Mouse (Mus musculus): ENCODE data around the gene Mrnip.

Gene Mrnip

GRCm38 (mm10) chr11:50234606-50235005, 60.4 kb downstream of the Mrnip start:
- in situ Hi-C loops (cut with MboI; ENCODE audit: low pct_unique_long_range_greater_than_20kb in 1 of 2, low sequenced_read_pairs in 2 of 2, unreplicated experiment in 1 of 2): no loop called here

DNA sequence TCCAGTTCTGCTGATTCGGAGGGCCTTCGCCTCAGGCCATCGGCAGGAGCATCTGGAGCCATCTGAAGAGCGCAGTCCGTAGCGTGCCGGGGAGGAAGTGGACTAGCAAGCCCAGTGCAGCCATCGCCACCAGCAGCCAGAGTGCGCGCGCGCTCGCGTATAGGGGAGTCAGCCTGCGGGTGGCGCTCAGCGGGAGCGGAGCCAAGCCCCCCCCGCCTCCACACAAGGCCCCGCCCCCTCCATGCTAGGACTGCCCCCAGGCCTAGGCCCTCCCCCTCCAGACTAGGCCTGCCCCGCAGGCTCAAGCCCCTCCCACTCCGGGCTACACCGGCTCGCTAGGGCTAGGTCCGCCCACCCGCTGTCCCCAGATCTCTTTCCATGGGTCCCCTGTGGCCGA, 62.3 kb downstream of the Mrnip start:
- in situ Hi-C loops (cut with MboI; ENCODE audit: low pct_unique_long_range_greater_than_20kb in 1 of 2, low sequenced_read_pairs in 2 of 2, unreplicated experiment in 1 of 2): no loop called here

GRCm38 (mm10) chr11:50236937-50237835, 62.9 kb downstream of the Mrnip start:
- in situ Hi-C loops (cut with MboI; ENCODE audit: low pct_unique_long_range_greater_than_20kb in 1 of 2, low sequenced_read_pairs in 2 of 2, unreplicated experiment in 1 of 2): no loop called here

DNA sequence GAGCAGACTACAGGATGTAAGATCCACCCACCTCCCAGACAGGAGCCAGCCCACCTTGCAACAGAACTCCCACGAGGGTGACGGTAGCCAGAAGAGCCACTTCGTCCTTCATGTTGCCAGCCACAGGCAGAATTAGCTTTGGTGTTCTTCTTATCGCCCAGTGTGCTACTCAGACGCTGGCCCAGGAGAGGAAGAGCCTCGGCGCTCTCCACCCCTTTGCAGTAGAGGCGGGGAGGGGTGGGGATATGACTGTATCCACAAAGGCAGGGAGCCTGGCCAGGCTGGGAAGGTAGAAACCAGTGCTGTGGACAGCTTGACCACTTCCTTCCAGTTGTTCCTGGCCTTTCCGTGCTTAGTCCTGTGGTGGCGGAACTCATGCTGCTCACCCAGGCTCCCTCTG, 64.1 kb downstream of the Mrnip start, which contains the start of gene Ltc4s:
Ltc4s (minus strand) TSS at position 293 of the 400 bp plus-strand sequence.
- in situ Hi-C loops (cut with MboI; ENCODE audit: low pct_unique_long_range_greater_than_20kb in 1 of 2, low sequenced_read_pairs in 2 of 2, unreplicated experiment in 1 of 2): no loop called here

GRCm38 (mm10) chr11:50238821-50239791, 64.9 kb downstream of the Mrnip start:
- in situ Hi-C loops (cut with MboI; ENCODE audit: low pct_unique_long_range_greater_than_20kb in 1 of 2, low sequenced_read_pairs in 2 of 2, unreplicated experiment in 1 of 2): no loop called here

DNA sequence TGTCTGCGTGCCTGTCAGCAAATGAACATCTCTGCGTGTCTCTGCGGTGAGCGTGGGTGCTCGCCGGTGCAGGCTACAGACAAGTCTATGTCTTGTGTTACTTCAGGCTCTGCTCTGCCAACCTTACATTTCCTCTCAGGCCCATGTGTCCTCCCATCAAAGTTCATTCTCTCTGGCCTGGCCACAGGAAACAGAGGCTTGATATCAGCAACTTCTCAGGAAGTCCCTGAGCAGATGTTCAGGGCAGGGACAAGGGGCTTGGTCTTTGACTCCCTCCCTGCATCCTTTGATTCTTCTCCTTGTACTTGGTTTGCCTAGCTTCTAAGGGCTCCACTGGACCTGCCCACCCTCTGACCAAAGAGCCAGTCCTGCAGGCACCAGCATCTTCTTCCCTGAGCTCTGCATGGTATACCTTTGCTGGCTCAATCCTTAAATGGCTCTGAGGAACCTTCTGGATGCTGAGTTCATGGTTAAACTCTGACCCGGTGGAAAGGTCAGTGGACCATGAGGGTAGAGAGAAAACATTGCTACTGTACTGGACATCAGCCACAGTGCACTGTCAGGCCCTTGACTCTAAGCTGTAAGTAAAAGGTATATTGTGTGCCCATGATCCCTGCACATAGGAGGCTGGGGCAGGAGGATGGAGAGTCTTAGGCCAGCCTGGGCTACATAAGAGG, 66.1 kb downstream of the Mrnip start:
- in situ Hi-C loops (cut with MboI; ENCODE audit: low pct_unique_long_range_greater_than_20kb in 1 of 2, low sequenced_read_pairs in 2 of 2, unreplicated experiment in 1 of 2): no loop called here

DNA sequence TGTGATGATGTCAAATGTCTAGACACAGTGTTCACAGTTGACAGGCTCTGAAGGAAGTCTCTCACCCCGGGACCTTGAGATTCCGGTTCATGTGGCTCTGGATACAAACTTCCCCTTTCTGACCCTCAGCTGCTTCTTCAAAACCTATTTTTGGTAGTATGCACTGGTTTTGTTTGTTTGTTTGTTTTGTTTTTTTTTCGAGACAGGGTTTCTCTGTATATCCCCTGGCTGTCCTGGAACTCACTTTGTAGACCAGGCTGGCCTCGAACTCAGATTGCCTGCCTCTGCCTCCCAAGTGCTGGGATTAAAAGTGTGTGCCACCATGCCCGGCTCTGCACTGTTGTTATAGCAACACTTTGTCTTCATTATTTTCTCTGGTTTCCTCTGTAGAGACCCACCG, 69.7 kb downstream of the Mrnip start:
- in situ Hi-C loops (cut with MboI; ENCODE audit: low pct_unique_long_range_greater_than_20kb in 1 of 2, low sequenced_read_pairs in 2 of 2, unreplicated experiment in 1 of 2): no loop called here

GRCm38 (mm10) chr11:50245269-50245668, 71.0 kb downstream of the Mrnip start:
- in situ Hi-C loops (cut with MboI; ENCODE audit: low pct_unique_long_range_greater_than_20kb in 1 of 2, low sequenced_read_pairs in 2 of 2, unreplicated experiment in 1 of 2): no loop called here

DNA sequence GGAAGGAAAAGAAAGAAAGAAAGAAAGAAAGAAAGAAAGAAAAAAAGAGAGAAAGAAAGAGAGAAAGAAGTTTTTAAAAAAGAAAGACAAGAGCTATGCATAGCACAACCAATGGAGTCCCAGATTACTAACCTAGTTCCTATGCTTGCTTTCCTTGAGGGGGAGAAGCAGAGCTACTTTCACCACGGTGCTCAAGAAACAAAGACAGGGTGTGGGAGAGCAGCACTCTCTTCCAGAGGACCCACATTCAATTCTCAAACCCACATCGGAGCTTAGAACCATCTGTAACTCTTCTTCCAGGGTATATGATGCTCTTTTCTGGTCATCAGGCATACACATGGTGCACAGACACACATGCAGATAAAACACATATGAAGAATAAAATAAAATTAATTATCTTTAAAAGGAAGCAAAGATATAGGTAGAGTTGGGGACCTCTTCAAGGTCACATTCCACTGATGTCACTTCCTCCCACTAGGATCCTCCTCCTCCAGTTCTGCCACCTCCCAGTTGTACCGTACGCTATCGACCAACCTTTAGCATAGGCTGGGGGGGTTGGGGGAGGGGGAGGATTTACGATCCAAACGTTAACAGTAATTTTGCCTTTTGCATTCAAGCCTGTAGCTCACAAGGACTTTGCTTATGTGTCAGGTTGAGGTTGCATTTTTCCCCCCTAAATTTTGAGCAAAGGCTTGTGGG, 74.4 kb downstream of the Mrnip start:
- in situ Hi-C loops (cut with MboI; ENCODE audit: low pct_unique_long_range_greater_than_20kb in 1 of 2, low sequenced_read_pairs in 2 of 2, unreplicated experiment in 1 of 2): no loop called here

Measured in mouse embryonic stem cell (cell line).